Mouse (Mus musculus): ENCODE results near the gene Itih5.

GRCm38 (mm10) chr2:10213468-10213867, 60.1 kb downstream of the Itih5 start:
- TF ChIP-seq POLR2A (IDR thresholded peaks at IDR 0.05; ENCODE audit: insufficient read depth, low read depth, low read length) (no peak), CTCF (IDR thresholded peaks at IDR 0.05; ENCODE audit: insufficient read depth, low read depth, low read length) (no peak)

All from olfactory bulb, adult 2 months (tissue).